Comparison of ENCODE assay signal across 36 mouse cellular contexts in genomic region chr16:25282563-25282962, GRCm38 (mm10). TPM values are rescaled to one million over a fixed set of nuclear protein-coding genes. Genes with fewer than 3 reads are reported as not detected.
"Had no signal": no experiment of that assay in that cellular context is flagged by ENCODE, and none has a peak within 500 bp of the region (broad histone marks: within the 10 kb centered on the region; RNA-seq: fewer than 3 reads in every experiment).

No protein-coding gene starts in this region.

- H3K9ac ChIP-seq: forebrain, postnatal 0 days; heart, embryonic 12.5 days; hindbrain, embryonic 12.5 days; hindbrain, embryonic 14.5 days; limb, embryonic 12.5 days; liver, embryonic 12.5 days had no signal

- H3K4me1 ChIP-seq: heart, embryonic 10.5 days; heart, embryonic 12.5 days; hindbrain, embryonic 10.5 days; hindbrain, embryonic 12.5 days; limb, embryonic 10.5 days; limb, embryonic 12.5 days; liver, embryonic 12.5 days had no signal

- H3K4me3 ChIP-seq: heart, embryonic 10.5 days; heart, embryonic 12.5 days; hindbrain, embryonic 10.5 days; hindbrain, embryonic 12.5 days; layer of hippocampus, adult 2 months; left cerebral cortex, adult 2 months; limb, embryonic 10.5 days; limb, embryonic 12.5 days; liver, embryonic 12.5 days had no signal

- H3K27me3 ChIP-seq: heart, embryonic 12.5 days; hindbrain, embryonic 12.5 days; limb, embryonic 12.5 days; liver, embryonic 12.5 days had no signal

- ATAC-seq: forebrain, postnatal 0 days; hindbrain, embryonic 16.5 days; inflammation-experienced regulatory T-cells, adult 6 months; liver, embryonic 12.5 days had no signal

- H3K36me3 ChIP-seq: heart, embryonic 10.5 days; heart, embryonic 12.5 days; hindbrain, embryonic 10.5 days; hindbrain, embryonic 12.5 days; limb, embryonic 10.5 days; limb, embryonic 12.5 days; liver, embryonic 12.5 days had no signal

- H3K4me2 ChIP-seq: heart, embryonic 12.5 days; hindbrain, embryonic 12.5 days; hindbrain, embryonic 14.5 days; limb, embryonic 12.5 days; liver, embryonic 12.5 days had no signal

- H3K9me3 ChIP-seq: heart, embryonic 10.5 days; heart, embryonic 12.5 days; hindbrain, embryonic 10.5 days; hindbrain, embryonic 12.5 days; limb, embryonic 10.5 days; limb, embryonic 12.5 days; liver, embryonic 12.5 days had no signal

- DNase-seq: forebrain, postnatal 0 days; gastrocnemius, postnatal 14 days; heart, adult 18-20 months; heart, postnatal 10 days; heart, postnatal 4 days; kidney, adult 18-20 months; kidney, adult 8-10 months; kidney, postnatal 10 days; kidney, postnatal 25 days; kidney, postnatal 4 days had no signal

- H3K27ac ChIP-seq: heart, embryonic 10.5 days; hindbrain, embryonic 10.5 days; hindbrain, embryonic 12.5 days; hindbrain, embryonic 14.5 days; layer of hippocampus, adult 2 months; left cerebral cortex, adult 2 months; limb, embryonic 10.5 days; limb, embryonic 12.5 days; liver, embryonic 12.5 days had no signal

RNA-seq across cellular contexts. Expression of gene Tprg, which starts 4.1 kb away (rescaled TPM):
- total RNA-seq: forebrain, postnatal 0 days; gastrocnemius, adult 18-20 months; gastrocnemius, adult 8-10 months; gastrocnemius, postnatal 14 days; gastrocnemius, postnatal 4 days; granulocyte monocyte progenitor cell, adult 5-6 weeks; heart, adult 18-20 months; heart, adult 8-10 months; heart, postnatal 10 days; heart, postnatal 25 days; heart, postnatal 4 days; layer of hippocampus, adult 2 months; layer of hippocampus, postnatal 10 days; layer of hippocampus, postnatal 25 days; left cerebral cortex, adult 2 months; left cerebral cortex, postnatal 14 days; left cerebral cortex, postnatal 36 days; liver, adult 2 months had no signal
- polyA plus RNA-seq: forebrain, postnatal 0 days; heart, embryonic 10.5 days; heart, embryonic 12.5 days; heart, embryonic 14.5 days; hindbrain, embryonic 10.5 days; hindbrain, embryonic 12.5 days; hindbrain, embryonic 14.5 days; kidney, embryonic 14.5 days; kidney, embryonic 16.5 days; limb, embryonic 10.5 days; limb, embryonic 12.5 days; liver, adult 2 months; liver, embryonic 12.5 days had no signal
